Mouse (Mus musculus): ENCODE data around the gene Ano4. TPM values are rescaled to one million over a fixed set of nuclear protein-coding genes. Genes with fewer than 3 reads are reported as not detected.

Ano4 gene
- polyA plus RNA-seq, 1 experiment from 2014 or later: 7.5 TPM

DNA sequence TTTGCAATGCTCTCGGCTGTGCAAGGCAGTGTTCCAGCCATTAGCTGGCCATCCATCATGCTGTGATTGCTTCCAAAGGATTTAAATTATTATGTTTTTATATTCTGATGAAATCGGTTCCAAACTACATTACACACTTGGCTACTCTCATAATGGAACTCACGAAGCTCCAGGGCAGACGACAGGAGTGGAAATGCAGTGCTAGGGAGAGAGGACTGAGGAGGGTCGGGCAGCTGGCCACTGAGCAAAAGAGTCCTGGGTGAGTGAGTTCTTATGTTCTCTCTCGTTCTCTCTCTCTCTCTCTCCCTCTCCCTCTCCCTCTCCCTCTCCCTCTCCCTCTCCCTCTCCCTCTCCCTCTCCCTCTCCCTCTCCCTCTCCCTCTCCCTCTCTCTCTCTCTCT is 357.6 kb downstream of the Ano4 start:
- Histone ChIP-seq H3K9ac (ENCODE audit: low read depth, low read length) (no peak overlapping the region), H3K4me1 (ENCODE audit: control insufficient read depth, insufficient read depth, low read length) (no peaks in the 10 kb centered on the region), H3K4me2 (no peak overlapping the region), H3K36me3 (ENCODE audit: control insufficient read depth, insufficient read depth, low read length) (no peaks in the 10 kb centered on the region), H3K4me3 (ENCODE audit: low read depth, low read length) (no peak overlapping the region), H3K9me3 (replicated peaks; ENCODE audit: control insufficient read depth, low read length) (no peaks in the 10 kb centered on the region), H3K27me3 (ENCODE audit: control insufficient read depth, insufficient read depth, low read length) (no peaks in the 10 kb centered on the region), H3K27ac (ENCODE audit: low read depth, low read length) (no peak overlapping the region)
- 72% methylated on average over 6 of the region's 6 CpGs for WGBS (ENCODE audit: insufficient replicate concordance)
- no peak for ATAC-seq (replicated peaks; ENCODE audit: insufficient number of reproducible peaks, low FRiP score, low TSS enrichment)

DNA sequence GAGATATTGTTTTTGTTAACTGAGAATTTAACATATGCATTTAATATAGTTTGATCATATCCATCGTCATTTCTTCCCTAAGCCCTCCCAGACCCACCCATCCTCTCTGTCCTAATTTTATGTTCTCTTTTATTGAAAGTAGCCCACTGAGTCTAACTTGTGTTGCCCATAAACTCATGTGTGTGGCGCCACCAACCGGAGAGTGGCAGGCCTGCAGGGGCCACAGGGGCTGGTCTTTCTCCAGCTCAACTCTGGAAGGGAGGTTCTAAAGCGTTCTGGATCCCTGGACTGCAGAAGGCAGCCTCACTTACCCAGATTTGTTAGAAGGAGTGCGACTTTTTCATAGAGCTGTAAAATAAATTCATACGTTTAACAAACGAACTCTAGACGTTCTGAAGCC is 361.1 kb downstream of the Ano4 start:
- ATAC-seq (replicated peaks; ENCODE audit: insufficient number of reproducible peaks, low FRiP score, low TSS enrichment): no peak
- no peaks in the 10 kb centered on the region for H3K4me1 ChIP-seq (ENCODE audit: control insufficient read depth, insufficient read depth, low read length)
- no peak overlapping the region for H3K9ac ChIP-seq (ENCODE audit: low read depth, low read length)
- no peaks in the 10 kb centered on the region for H3K9me3 ChIP-seq (replicated peaks; ENCODE audit: control insufficient read depth, low read length)
- WGBS (ENCODE audit: insufficient replicate concordance): 24% methylated on average over 8 of the region's 8 CpGs
- H3K4me2 ChIP-seq: no peak overlapping the region
- no peak overlapping the region for H3K27ac ChIP-seq (ENCODE audit: low read depth, low read length)
- H3K36me3 ChIP-seq (ENCODE audit: control insufficient read depth, insufficient read depth, low read length): no peaks in the 10 kb centered on the region
- H3K27me3 ChIP-seq (ENCODE audit: control insufficient read depth, insufficient read depth, low read length): no peaks in the 10 kb centered on the region
- H3K4me3 ChIP-seq (ENCODE audit: low read depth, low read length): no peak overlapping the region

DNA sequence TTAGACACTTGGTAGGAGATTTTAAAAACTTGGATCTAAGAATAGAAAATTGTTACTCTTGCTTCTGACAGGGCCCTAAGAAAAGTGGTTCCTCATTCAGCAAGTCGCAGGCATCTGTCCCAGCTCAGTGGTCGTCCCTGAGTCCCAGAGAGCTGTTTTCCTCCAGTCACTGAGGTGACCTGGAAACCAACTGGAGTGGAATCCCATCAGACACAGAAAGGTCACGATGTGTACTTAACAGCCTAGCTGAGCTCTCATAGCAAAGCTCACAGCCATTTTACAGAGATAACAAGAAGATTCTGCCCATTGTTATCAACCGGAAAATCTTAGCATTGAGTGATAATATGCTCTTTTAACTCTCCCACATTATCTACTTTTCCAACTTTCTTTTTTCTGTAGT is 365.1 kb downstream of the Ano4 start:
- Histone ChIP-seq H3K27ac (ENCODE audit: low read depth, low read length) (no peak overlapping the region), H3K36me3 (ENCODE audit: control insufficient read depth, insufficient read depth, low read length) (no peaks in the 10 kb centered on the region), H3K4me3 (ENCODE audit: low read depth, low read length) (no peak overlapping the region), H3K9me3 (replicated peaks; ENCODE audit: control insufficient read depth, low read length) (no peaks in the 10 kb centered on the region), H3K4me2 (no peak overlapping the region), H3K9ac (ENCODE audit: low read depth, low read length) (no peak overlapping the region), H3K4me1 (ENCODE audit: control insufficient read depth, insufficient read depth, low read length) (no peaks in the 10 kb centered on the region), H3K27me3 (ENCODE audit: control insufficient read depth, insufficient read depth, low read length) (no peaks in the 10 kb centered on the region)
- ATAC-seq (replicated peaks; ENCODE audit: insufficient number of reproducible peaks, low FRiP score, low TSS enrichment): no peak
- WGBS (ENCODE audit: insufficient replicate concordance): 77% methylated on average over 4 of the region's 4 CpGs

DNA sequence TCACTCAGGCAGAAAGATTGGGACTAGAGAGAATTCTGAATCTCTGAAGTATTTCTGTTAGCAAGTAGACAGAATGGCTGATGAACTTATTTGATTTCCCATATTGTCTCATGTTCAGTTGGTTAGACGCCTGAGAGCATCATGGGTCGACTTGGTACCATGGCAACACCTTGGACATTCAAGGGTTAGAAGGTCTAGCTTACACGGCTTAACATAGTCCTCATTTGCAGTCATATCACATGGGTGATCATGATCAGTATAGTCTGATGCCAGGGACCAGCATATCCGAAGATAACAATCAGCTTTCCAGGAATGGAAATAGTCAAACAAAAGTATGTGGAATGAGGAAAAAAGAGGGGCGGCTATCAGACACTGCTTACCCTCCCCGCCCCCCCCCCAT is 365.6 kb downstream of the Ano4 start:
- no peak for ATAC-seq (replicated peaks; ENCODE audit: insufficient number of reproducible peaks, low FRiP score, low TSS enrichment)
- no peak overlapping the region for H3K4me2 ChIP-seq
- H3K36me3 ChIP-seq (ENCODE audit: control insufficient read depth, insufficient read depth, low read length): no peaks in the 10 kb centered on the region
- no peaks in the 10 kb centered on the region for H3K9me3 ChIP-seq (replicated peaks; ENCODE audit: control insufficient read depth, low read length)
- H3K4me3 ChIP-seq (ENCODE audit: low read depth, low read length): no peak overlapping the region
- H3K27me3 ChIP-seq (ENCODE audit: control insufficient read depth, insufficient read depth, low read length): no peaks in the 10 kb centered on the region
- H3K4me1 ChIP-seq (ENCODE audit: control insufficient read depth, insufficient read depth, low read length): no peaks in the 10 kb centered on the region
- 73% methylated on average over 6 of the region's 6 CpGs for WGBS (ENCODE audit: insufficient replicate concordance)
- no peak overlapping the region for H3K9ac ChIP-seq (ENCODE audit: low read depth, low read length)
- H3K27ac ChIP-seq (ENCODE audit: low read depth, low read length): no peak overlapping the region

DNA sequence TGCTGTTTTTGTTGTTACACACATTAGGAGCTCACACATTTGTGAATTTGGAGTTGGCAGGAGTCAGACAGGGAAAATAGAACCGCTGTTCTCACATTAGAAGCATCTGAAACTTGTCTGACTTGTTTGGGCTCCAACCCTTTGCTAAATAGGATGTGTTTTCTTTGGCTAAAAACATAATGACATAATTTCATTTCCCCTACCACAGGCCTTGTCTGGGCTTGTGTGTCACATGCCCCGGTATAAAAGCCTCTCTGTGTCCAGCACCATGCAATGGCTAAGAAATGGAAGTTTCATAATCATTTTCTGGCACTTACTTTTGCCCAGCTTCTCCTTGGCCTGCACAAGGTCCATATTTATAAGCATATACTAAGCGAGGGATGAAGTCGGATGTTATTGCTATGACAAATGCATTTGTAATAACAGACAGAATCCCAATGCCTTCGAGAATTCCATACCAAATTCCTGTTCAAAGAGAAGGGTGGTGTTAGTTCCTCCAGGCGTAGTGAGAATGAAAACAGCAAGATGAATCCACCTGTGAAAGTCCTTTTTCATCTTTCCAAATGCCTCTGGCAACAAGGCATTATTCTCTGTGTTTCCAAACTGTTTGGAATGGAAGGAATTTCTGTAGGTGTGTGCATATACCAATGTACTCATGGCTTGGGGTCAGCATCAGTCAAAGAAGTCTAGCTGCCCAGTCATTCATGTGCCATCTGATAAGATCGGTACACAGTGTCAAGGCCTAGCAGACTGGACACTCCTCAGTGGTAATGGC is 373.4 kb downstream of the Ano4 start:
- Histone ChIP-seq H3K36me3 (ENCODE audit: control insufficient read depth, insufficient read depth, low read length) (no peaks in the 10 kb centered on the region), H3K4me1 (ENCODE audit: control insufficient read depth, insufficient read depth, low read length) (no peaks in the 10 kb centered on the region), H3K4me3 (ENCODE audit: low read depth, low read length) (no peak overlapping the region), H3K27ac (ENCODE audit: low read depth, low read length) (no peak overlapping the region), H3K9ac (ENCODE audit: low read depth, low read length) (no peak overlapping the region), H3K27me3 (ENCODE audit: control insufficient read depth, insufficient read depth, low read length) (no peaks in the 10 kb centered on the region), H3K9me3 (replicated peaks; ENCODE audit: control insufficient read depth, low read length) (no peaks in the 10 kb centered on the region), H3K4me2 (no peak overlapping the region)
- ATAC-seq (replicated peaks; ENCODE audit: insufficient number of reproducible peaks, low FRiP score, low TSS enrichment): no peak
- WGBS (ENCODE audit: insufficient replicate concordance): 74% methylated on average over 7 of the region's 7 CpGs

DNA sequence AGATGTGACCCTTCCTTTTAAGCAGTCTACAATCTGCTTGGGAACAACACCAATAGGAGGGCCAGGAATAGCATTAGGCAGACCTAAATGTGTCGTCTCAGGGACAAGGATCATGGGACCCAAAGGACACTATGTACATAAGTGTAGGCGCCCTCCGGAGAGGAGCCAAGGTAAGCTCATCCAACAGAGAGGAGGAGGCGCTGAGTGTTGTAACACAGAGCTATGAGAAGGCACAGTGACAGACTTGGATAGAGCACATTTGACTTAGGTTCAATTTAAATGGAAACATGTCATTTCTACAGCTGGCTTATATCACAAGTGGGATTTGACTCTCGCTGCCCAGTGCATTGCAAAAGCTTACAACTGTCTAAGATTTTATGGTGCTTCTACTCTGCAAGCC is 376.0 kb downstream of the Ano4 start:
- 86% methylated on average over 5 of the region's 5 CpGs for WGBS (ENCODE audit: insufficient replicate concordance)
- H3K4me1 ChIP-seq (ENCODE audit: control insufficient read depth, insufficient read depth, low read length): no peaks in the 10 kb centered on the region
- no peaks in the 10 kb centered on the region for H3K36me3 ChIP-seq (ENCODE audit: control insufficient read depth, insufficient read depth, low read length)
- no peak overlapping the region for H3K4me3 ChIP-seq (ENCODE audit: low read depth, low read length)
- no peaks in the 10 kb centered on the region for H3K9me3 ChIP-seq (replicated peaks; ENCODE audit: control insufficient read depth, low read length)
- no peak overlapping the region for H3K9ac ChIP-seq (ENCODE audit: low read depth, low read length)
- H3K27me3 ChIP-seq (ENCODE audit: control insufficient read depth, insufficient read depth, low read length): no peaks in the 10 kb centered on the region
- H3K4me2 ChIP-seq: no peak overlapping the region
- no peak overlapping the region for H3K27ac ChIP-seq (ENCODE audit: low read depth, low read length)
- ATAC-seq (replicated peaks; ENCODE audit: insufficient number of reproducible peaks, low FRiP score, low TSS enrichment): no peak

DNA sequence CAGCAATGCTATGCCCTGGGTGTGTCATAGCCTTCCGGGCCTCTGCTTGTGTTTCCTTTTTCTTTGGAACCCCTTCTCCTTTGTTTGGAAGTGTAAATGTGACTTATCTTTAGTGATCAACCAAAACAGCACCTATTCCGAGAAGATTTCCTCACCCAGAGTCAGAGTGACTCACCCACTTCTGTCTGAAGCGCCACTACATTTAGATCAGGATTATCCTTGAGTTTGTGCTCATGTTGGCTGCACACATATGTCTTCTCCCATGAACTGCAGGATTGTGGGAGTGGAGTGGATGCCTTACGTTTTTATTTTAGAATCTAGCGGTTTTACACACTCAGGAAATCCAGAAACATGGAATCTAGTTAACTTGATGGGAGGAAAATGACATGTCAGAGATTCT is 383.8 kb downstream of the Ano4 start:
- H3K36me3 ChIP-seq (ENCODE audit: control insufficient read depth, insufficient read depth, low read length): no peaks in the 10 kb centered on the region
- no peaks in the 10 kb centered on the region for H3K4me1 ChIP-seq (ENCODE audit: control insufficient read depth, insufficient read depth, low read length)
- H3K9ac ChIP-seq (ENCODE audit: low read depth, low read length): no peak overlapping the region
- 67% methylated on average over 5 of the region's 5 CpGs for WGBS (ENCODE audit: insufficient replicate concordance)
- H3K27me3 ChIP-seq (ENCODE audit: control insufficient read depth, insufficient read depth, low read length): no peaks in the 10 kb centered on the region
- H3K4me2 ChIP-seq: no peak overlapping the region
- no peak overlapping the region for H3K4me3 ChIP-seq (ENCODE audit: low read depth, low read length)
- H3K27ac ChIP-seq (ENCODE audit: low read depth, low read length): no peak overlapping the region
- H3K9me3 ChIP-seq (replicated peaks; ENCODE audit: control insufficient read depth, low read length): no peaks in the 10 kb centered on the region
- ATAC-seq (replicated peaks; ENCODE audit: insufficient number of reproducible peaks, low FRiP score, low TSS enrichment): no peak

DNA sequence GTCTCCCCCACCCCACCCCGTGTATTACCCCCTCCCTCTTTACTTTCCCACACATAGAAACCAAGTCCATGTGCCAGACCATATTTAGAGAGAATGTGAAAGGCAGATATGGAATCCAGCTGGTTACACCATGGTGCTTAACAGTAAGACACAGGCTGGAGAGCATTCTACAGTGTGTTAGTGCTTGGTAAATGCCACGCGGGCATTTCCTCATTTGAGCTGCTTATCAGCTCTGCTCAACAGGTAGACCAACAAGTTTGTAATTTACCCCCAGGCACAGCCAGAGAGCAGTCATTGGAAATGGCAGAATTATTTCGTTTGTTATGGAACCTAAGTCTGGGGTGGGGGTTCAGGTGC is 394.3 kb downstream of the Ano4 start:
- no peak overlapping the region for H3K9ac ChIP-seq (ENCODE audit: low read depth, low read length)
- no peaks in the 10 kb centered on the region for H3K36me3 ChIP-seq (ENCODE audit: control insufficient read depth, insufficient read depth, low read length)
- H3K4me3 ChIP-seq (ENCODE audit: low read depth, low read length): no peak overlapping the region
- no peaks in the 10 kb centered on the region for H3K9me3 ChIP-seq (replicated peaks; ENCODE audit: control insufficient read depth, low read length)
- no peak overlapping the region for H3K27ac ChIP-seq (ENCODE audit: low read depth, low read length)
- no peak for ATAC-seq (replicated peaks; ENCODE audit: insufficient number of reproducible peaks, low FRiP score, low TSS enrichment)
- no peaks in the 10 kb centered on the region for H3K27me3 ChIP-seq (ENCODE audit: control insufficient read depth, insufficient read depth, low read length)
- H3K4me1 ChIP-seq (ENCODE audit: control insufficient read depth, insufficient read depth, low read length): no peaks in the 10 kb centered on the region
- WGBS (ENCODE audit: insufficient replicate concordance): 66% methylated on average over 4 of the region's 4 CpGs
- H3K4me2 ChIP-seq: no peak overlapping the region

DNA sequence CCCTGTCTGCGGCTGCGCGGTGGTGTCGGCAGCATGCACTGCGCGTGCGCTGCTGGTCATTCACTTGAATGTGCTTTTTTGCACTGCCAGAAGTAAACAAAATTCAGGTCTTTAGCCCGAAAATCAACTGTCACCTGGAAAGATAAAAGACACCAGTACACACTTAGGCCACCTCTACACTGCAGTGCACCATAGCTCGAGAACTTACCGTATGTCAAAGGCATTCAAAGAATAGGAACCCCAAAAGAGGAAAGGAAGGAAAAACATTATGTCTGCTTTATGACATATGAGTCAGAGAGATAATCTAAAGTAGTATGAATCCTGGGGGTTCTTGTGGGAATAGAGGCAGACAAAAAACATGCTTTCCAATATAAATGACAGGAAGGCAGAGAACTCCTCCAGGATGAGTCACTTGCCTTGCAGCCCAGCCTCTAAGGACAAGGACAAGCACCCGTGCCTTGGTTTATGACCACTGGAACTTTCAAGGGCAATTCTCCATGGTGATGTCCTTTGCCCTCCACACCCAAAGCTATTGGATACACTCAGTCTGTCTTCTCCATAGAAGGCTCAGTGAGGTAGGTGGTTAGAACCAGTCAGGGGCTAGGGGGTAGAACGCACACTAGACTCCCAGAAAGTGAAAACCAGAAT is 394.8 kb downstream of the Ano4 start:
- no peak overlapping the region for H3K9ac ChIP-seq (ENCODE audit: low read depth, low read length)
- H3K27ac ChIP-seq (ENCODE audit: low read depth, low read length): no peak overlapping the region
- no peaks in the 10 kb centered on the region for H3K4me1 ChIP-seq (ENCODE audit: control insufficient read depth, insufficient read depth, low read length)
- H3K36me3 ChIP-seq (ENCODE audit: control insufficient read depth, insufficient read depth, low read length): no peaks in the 10 kb centered on the region
- no peak for ATAC-seq (replicated peaks; ENCODE audit: insufficient number of reproducible peaks, low FRiP score, low TSS enrichment)
- WGBS (ENCODE audit: insufficient replicate concordance): 86% methylated on average over 12 of the region's 12 CpGs
- no peak overlapping the region for H3K4me2 ChIP-seq
- no peak overlapping the region for H3K4me3 ChIP-seq (ENCODE audit: low read depth, low read length)
- H3K27me3 ChIP-seq (ENCODE audit: control insufficient read depth, insufficient read depth, low read length): no peaks in the 10 kb centered on the region
- H3K9me3 ChIP-seq (replicated peaks; ENCODE audit: control insufficient read depth, low read length): no peaks in the 10 kb centered on the region

All from heart, embryonic 11.5 days (tissue).